Mouse (Mus musculus) small intestine, adult 2 months (tissue): ENCODE data around the gene Pde1c. TPM values are rescaled to one million over a fixed set of nuclear protein-coding genes. Genes with fewer than 3 reads are reported as not detected.

Experiments
- H3K27ac ChIP-seq: fragments of 200-500 bp; 2 replicates; pipeline ENCODE4 v1.5.1; 2012; ENCODE audit warnings: low read depth, low read length, control low read depth, inconsistent platforms; ENCODE audit not compliant: insufficient read depth
- H3K27me3 ChIP-seq: fragments of 200-500 bp; 2 replicates; pipeline ENCODE4 v1.6.1; 2012; ENCODE audit warnings: mild to moderate bottlenecking, moderate library complexity, low read length, inconsistent platforms; ENCODE audit not compliant: control insufficient read depth, insufficient read depth
- H3K36me3 ChIP-seq: fragments of 200-500 bp; 2 replicates; pipeline ENCODE4 v1.6.1; 2012; ENCODE audit warnings: mild to moderate bottlenecking, low read length, control low read depth, inconsistent platforms; ENCODE audit not compliant: control insufficient read depth, insufficient read depth
- H3K4me1 ChIP-seq: fragments of 200-500 bp; 2 replicates; pipeline ENCODE4 v1.6.1; 2012; ENCODE audit warnings: low read length, inconsistent platforms, mixed read lengths; ENCODE audit not compliant: control insufficient read depth, insufficient read depth, insufficient read length
- H3K4me3 ChIP-seq: fragments of 200-500 bp; 2 replicates; pipeline ENCODE4 v1.5.1; 2012; ENCODE audit warnings: low read depth, mild to moderate bottlenecking, control low read depth, inconsistent platforms, low read length, moderate library complexity
- CTCF ChIP-seq: fragments of 200-500 bp; IDR thresholded peaks from 2 replicates; pipeline ENCODE4 v1.5.1; 2012; ENCODE audit warnings: low read depth, mild to moderate bottlenecking, control low read depth, inconsistent platforms, low read length, moderate library complexity, mixed read lengths; ENCODE audit not compliant: insufficient replicate concordance, insufficient read length; ENCODE audit errors: extremely low read depth
- POLR2A ChIP-seq: fragments of 200-500 bp; IDR thresholded peaks from 2 replicates; pipeline ENCODE4 v1.6.1; 2012; ENCODE audit warnings: low read depth, mild to moderate bottlenecking, control low read depth, inconsistent platforms, low read length, moderate library complexity
- WGBS: fragments of 180-500 bp; shearing (Covaris S2); methylation state at CpG from one replicate; pipeline ENCODE4 v1.1.7; 2018; 5-methylcytosine and 5-hydroxymethylcytosine counted together
- polyA plus RNA-seq: library from polyadenylated mRNA; depleted of rRNA; stranded (reverse); fragments of >200 nt; gene quantifications from 2 replicates; pipeline ENCODE4 v1.2.3, GENCODE M21; 2012

Pde1c gene
- polyA plus RNA-seq, 1 experiment: 0.18 TPM

- Histone ChIP-seq H3K27ac (no peak overlapping the region), H3K4me3 (no peak overlapping the region), H3K27me3 (no peaks in the 10 kb centered on the region), H3K36me3 (no peaks in the 10 kb centered on the region), H3K4me1 (no peaks in the 10 kb centered on the region)
- TF ChIP-seq CTCF (no peak), POLR2A (no peak)
- WGBS: 81% methylated on average over 2 of the region's 2 CpGs
Measured at GRCm38 (mm10) chr6:56560474-56560888, 8.4 kb downstream of the Pde1c start.

GRCm38 (mm10) chr6:56558711-56559110, 10.2 kb downstream of the Pde1c start:
- no peak overlapping the region for H3K27ac ChIP-seq
- TF ChIP-seq CTCF: no peak
- TF ChIP-seq POLR2A: no peak

DNA sequence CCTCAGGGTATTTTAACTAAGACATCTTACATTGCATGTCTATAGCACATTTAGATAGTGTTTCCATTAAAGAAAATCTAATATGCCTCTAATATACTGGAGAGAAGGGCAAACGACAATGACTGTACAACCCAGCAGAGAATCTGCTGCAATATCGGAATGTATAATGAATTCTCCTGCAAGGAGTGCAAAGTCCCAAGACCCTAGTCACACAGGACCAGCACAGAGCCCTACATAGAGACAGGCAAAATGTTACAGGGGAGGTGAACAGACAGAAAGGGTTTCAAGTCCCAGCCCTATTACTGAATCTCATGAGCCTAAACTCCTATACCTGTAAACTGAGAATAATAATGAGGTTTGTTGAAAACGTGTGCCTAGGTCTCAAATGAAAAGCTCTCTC, 13.1 kb downstream of the Pde1c start:
- Histone ChIP-seq H3K36me3 (no peaks in the 10 kb centered on the region), H3K27me3 (no peaks in the 10 kb centered on the region), H3K27ac (no peak overlapping the region), H3K4me1 (no peaks in the 10 kb centered on the region), H3K4me3 (no peak overlapping the region)
- no peak for TF ChIP-seq POLR2A
- WGBS: 79% methylated on average over 3 of the region's 3 CpGs

More at GRCm38 (mm10) chr6:56558711-56559110, 10.2 kb downstream of the Pde1c start:
- no peaks in the 10 kb centered on the region for H3K36me3 ChIP-seq
- no peak overlapping the region for H3K4me3 ChIP-seq
- H3K4me1 ChIP-seq: no peaks in the 10 kb centered on the region
- no peaks in the 10 kb centered on the region for H3K27me3 ChIP-seq
- WGBS: 92% methylated on average over 2 of the region's 2 CpGs

GRCm38 (mm10) chr6:56555382-56555781, 13.5 kb downstream of the Pde1c start:
- H3K36me3 ChIP-seq: no peaks in the 10 kb centered on the region
- H3K4me1 ChIP-seq: no peaks in the 10 kb centered on the region
- 64% methylated on average over 4 of the region's 4 CpGs for WGBS
- no peak for TF ChIP-seq CTCF
- no peak for TF ChIP-seq POLR2A
- H3K27ac ChIP-seq: no peak overlapping the region
- no peaks in the 10 kb centered on the region for H3K27me3 ChIP-seq
- H3K4me3 ChIP-seq: no peak overlapping the region

- H3K4me3 ChIP-seq: no peak overlapping the region
- no peaks in the 10 kb centered on the region for H3K27me3 ChIP-seq
- H3K36me3 ChIP-seq: no peaks in the 10 kb centered on the region
- no peaks in the 10 kb centered on the region for H3K4me1 ChIP-seq
- WGBS: 75% methylated on average over 4 of the region's 4 CpGs
- no peak overlapping the region for H3K27ac ChIP-seq
- TF ChIP-seq CTCF (no peak), POLR2A (no peak)
Measured at GRCm38 (mm10) chr6:56551022-56551421, 17.9 kb downstream of the Pde1c start.

- no peak for TF ChIP-seq POLR2A
- TF ChIP-seq CTCF: no peak
- H3K4me3 ChIP-seq: no peak overlapping the region
- WGBS: 34% methylated on average over 5 of the region's 5 CpGs
- H3K4me1 ChIP-seq: no peaks in the 10 kb centered on the region
- no peak overlapping the region for H3K27ac ChIP-seq
- H3K36me3 ChIP-seq: no peaks in the 10 kb centered on the region
- H3K27me3 ChIP-seq: no peaks in the 10 kb centered on the region
Measured at GRCm38 (mm10) chr6:56540247-56540646, 28.7 kb downstream of the Pde1c start.

DNA sequence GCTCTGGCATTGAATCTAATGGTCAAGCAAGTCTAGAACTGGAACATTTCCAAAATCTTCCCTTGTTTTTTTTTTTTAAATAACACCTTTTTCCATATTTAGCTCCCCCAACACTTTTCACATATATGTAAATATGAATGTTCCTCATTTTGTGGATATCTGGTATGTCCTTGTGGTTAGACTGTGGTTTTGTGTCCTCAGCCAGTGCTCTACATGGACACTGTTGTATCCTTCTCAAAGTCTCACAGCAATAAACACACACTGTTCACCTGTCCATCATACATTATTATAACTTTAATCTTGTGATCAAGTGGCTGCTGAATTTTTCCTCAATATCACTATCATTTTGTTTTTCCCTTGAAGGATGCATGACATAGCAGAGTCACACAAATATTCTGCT, 34.2 kb downstream of the Pde1c start:
- no peak overlapping the region for H3K27ac ChIP-seq
- no peaks in the 10 kb centered on the region for H3K36me3 ChIP-seq
- no peaks in the 10 kb centered on the region for H3K27me3 ChIP-seq
- H3K4me1 ChIP-seq: no peaks in the 10 kb centered on the region
- H3K4me3 ChIP-seq: no peak overlapping the region
- TF ChIP-seq CTCF: no peak
- TF ChIP-seq POLR2A: no peak

DNA sequence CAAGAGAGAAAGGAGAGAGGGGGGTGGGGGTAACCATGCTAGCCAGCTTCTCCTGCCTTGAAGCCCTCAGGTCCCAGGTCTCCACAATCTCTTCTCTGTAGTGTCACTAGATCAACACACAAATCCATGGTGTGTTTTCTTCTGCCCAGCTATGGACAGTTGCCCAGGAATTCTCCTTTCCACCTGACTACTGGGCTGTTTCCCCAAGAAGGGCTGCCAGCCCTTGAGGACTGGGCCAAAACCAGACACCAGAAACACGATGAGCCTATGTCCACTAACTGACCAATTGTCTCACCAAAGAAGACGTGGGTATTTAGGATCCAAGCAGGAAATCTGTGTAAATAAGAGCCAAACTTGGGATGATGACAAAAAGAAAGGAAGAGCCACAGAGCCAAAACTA, 36.6 kb downstream of the Pde1c start:
- 63% methylated on average over 2 of the region's 2 CpGs for WGBS
- H3K4me1 ChIP-seq: no peaks in the 10 kb centered on the region
- no peak overlapping the region for H3K27ac ChIP-seq
- no peak for TF ChIP-seq POLR2A
- TF ChIP-seq CTCF: no peak
- H3K36me3 ChIP-seq: no peaks in the 10 kb centered on the region
- no peaks in the 10 kb centered on the region for H3K27me3 ChIP-seq
- H3K4me3 ChIP-seq: no peak overlapping the region
